Mouse (Mus musculus): ENCODE measurements around the gene Tomm7.

DNA sequence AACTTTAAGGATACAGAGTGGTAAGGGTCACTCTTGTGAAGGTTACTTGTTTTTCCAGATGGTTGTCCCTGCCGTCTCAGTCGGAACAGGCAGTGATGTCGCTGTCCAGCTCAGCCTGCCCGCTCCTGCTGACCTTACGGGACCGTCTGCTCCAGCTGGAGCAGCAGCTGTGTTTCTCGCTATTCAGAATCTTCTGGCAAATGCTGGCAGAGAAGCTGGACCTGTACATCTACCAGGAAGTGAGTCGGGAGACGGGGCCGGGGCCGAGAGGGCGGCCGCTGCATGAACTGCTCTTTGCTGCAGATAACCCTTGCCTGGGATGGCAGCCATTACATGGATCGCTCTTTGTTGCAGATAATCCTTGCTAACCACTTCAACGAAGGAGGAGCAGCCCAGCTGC, 27.3 kb downstream of the Tomm7 start:
- TF ChIP-seq ZKSCAN1 (IDR thresholded peaks at IDR 0.05; ENCODE audit: borderline replicate concordance, low read depth, low read length) (no peak), MXI1 (IDR thresholded peaks at IDR 0.05; ENCODE audit: low read depth, low read length) (no peak), CTCF (conservative IDR thresholded peaks at IDR 0.05 in 1 of 2, IDR thresholded peaks at IDR 0.05 in 1 of 2; ENCODE audit: low read depth in 2 of 2, low read length in 2 of 2) (no peak), POLR2A (IDR thresholded peaks at IDR 0.05; ENCODE audit: low read depth, low read length) (no peak)

Data from CH12.LX (cell line).